In the genomic region with DNA sequence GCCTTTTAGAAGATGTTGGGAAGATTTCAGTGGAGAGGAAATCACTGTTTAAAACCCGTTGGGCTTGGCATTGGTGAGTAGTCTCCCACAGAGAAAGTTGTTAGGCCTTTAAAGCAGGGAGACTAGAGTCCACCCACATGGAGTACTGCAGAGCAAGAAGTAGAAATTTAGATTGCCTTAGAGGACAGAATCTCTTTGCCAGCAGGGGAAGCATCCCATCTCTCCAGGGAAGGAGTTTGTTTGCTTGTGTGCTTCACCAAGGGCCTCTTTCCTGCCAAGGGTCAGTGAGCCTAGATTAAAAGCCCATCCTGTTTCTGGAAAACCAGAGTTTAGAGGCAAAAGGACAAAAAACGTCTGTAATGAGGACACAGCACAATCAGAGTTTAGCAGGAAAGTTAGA, we compare ENCODE assay signal across 20 mouse cellular contexts. TPM values are rescaled to one million over a fixed set of nuclear protein-coding genes. Genes with fewer than 3 reads are reported as not detected.
DNase-seq lines count a peak whose midpoint lies in the region; ATAC-seq and TF ChIP-seq lines count a peak whose summit lies in the region.
"Had no signal": no experiment of that assay in that cellular context is flagged by ENCODE, and none has a peak within 500 bp of the region (broad histone marks: within the 10 kb centered on the region; RNA-seq: fewer than 3 reads in every experiment).

No protein-coding gene starts in this region.

- H3K4me1 ChIP-seq in heart, adult 2 months (ENCODE audit: control insufficient read depth, insufficient read depth, low read length), result peaks cover 4% of the 10 kb centered on the region
- peaks cover 15% of the 10 kb centered on the region for H3K4me1 ChIP-seq in heart, embryonic 12.5 days (replicated peaks)
- H3K4me1 ChIP-seq in kidney, embryonic 15.5 days, result peaks cover 53% of the 10 kb centered on the region
- no peaks in the 10 kb centered on the region for H3K4me1 ChIP-seq in spleen, adult 2 months (ENCODE audit: control insufficient read depth, insufficient read depth, insufficient read length)
- H3K4me1 ChIP-seq in stomach, embryonic 16.5 days (ENCODE audit: control insufficient read depth, insufficient read depth, low read length), result 0 out of 2 replicates have a peak, but pooled peaks cover 3% of the 10 kb centered on the region
- H3K4me1 ChIP-seq in forebrain, embryonic 13.5 days, result no peaks in the 10 kb centered on the region
- H3K4me1 ChIP-seq: liver, embryonic 15.5 days had no signal

- no peaks in the 10 kb centered on the region for H3K36me3 ChIP-seq in heart, adult 2 months (ENCODE audit: control insufficient read depth, insufficient read depth, low read length)
- H3K36me3 ChIP-seq in heart, embryonic 12.5 days, result no peaks in the 10 kb centered on the region
- H3K36me3 ChIP-seq in kidney, embryonic 15.5 days, result no peaks in the 10 kb centered on the region
- H3K36me3 ChIP-seq in spleen, adult 2 months (ENCODE audit: control insufficient read depth, insufficient read depth, low read length), result no peaks in the 10 kb centered on the region
- H3K36me3 ChIP-seq in stomach, embryonic 16.5 days (ENCODE audit: control insufficient read depth, insufficient read depth, low read length), result no peaks in the 10 kb centered on the region
- H3K36me3 ChIP-seq in forebrain, embryonic 13.5 days (ENCODE audit: poor library complexity, severe bottlenecking), result no peaks in the 10 kb centered on the region
- H3K36me3 ChIP-seq: embryonic facial prominence, embryonic 13.5 days; forebrain, embryonic 10.5 days; liver, embryonic 15.5 days had no signal

- H3K4me2 ChIP-seq in heart, embryonic 12.5 days, result no peak overlapping the region
- H3K4me2 ChIP-seq in kidney, embryonic 15.5 days, result no peak overlapping the region
- no peak overlapping the region for H3K4me2 ChIP-seq in stomach, embryonic 16.5 days (ENCODE audit: low read depth, low read length)
- H3K4me2 ChIP-seq in forebrain, embryonic 13.5 days, result no peak overlapping the region
- H3K4me2 ChIP-seq: embryonic facial prominence, embryonic 13.5 days; hindbrain, embryonic 14.5 days; liver, embryonic 15.5 days had no signal

- no peaks in the 10 kb centered on the region for H3K79me2 ChIP-seq in heart, adult 2 months (replicated peaks; ENCODE audit: control insufficient read depth, insufficient read depth, low read length)

- WGBS in heart, adult 2 months, result 37% methylated on average over 2 of the region's 2 CpGs
- WGBS in heart, embryonic 12.5 days, result 16% methylated on average over 2 of the region's 2 CpGs
- 26% methylated on average over 2 of the region's 2 CpGs for WGBS in kidney, embryonic 15.5 days
- 57% methylated on average over 2 of the region's 2 CpGs for WGBS in spleen, adult 2 months
- WGBS in stomach, embryonic 16.5 days, result 38% methylated on average over 2 of the region's 2 CpGs
- WGBS in forebrain, embryonic 13.5 days, result 30% methylated on average over 2 of the region's 2 CpGs

- intact Hi-C loops in heart, adult 2 months (cut with DNase I), result no loop called here

- peak overlapping the region; percentile 45; the same call in 1 of the 2 replicates for H3K27ac ChIP-seq in heart, adult 2 months
- H3K27ac ChIP-seq in heart, embryonic 12.5 days (ENCODE audit: poor library complexity, severe bottlenecking), result no peak overlapping the region
- peak overlapping the region; percentile 66 for H3K27ac ChIP-seq in kidney, embryonic 15.5 days
- peak overlapping the region; percentile 80 for H3K27ac ChIP-seq in spleen, adult 2 months (ENCODE audit: insufficient read depth, low read length)
- peak overlapping the region; percentile 16; the same call in 1 of the 2 replicates for H3K27ac ChIP-seq in stomach, embryonic 16.5 days (ENCODE audit: low read length)
- no peak overlapping the region for H3K27ac ChIP-seq in forebrain, embryonic 13.5 days
- H3K27ac ChIP-seq: embryonic facial prominence, embryonic 13.5 days; forebrain, embryonic 10.5 days; hindbrain, embryonic 14.5 days; liver, embryonic 15.5 days; macrophage had no signal

- DNase-seq in heart, adult 2 months, result no peak
- no peak for DNase-seq in kidney, postnatal 25 days
- DNase-seq in spleen, adult 2 months (ENCODE audit: low read depth in 1 of 2, low spot score in 2 of 2), result no peak
- DNase-seq in spleen, postnatal 14 days (ENCODE audit: low spot score in 2 of 2), result no peak
- DNase-seq: cerebellum, adult 11-12 months; layer of hippocampus, postnatal 36 days; left cerebral cortex, postnatal 4 days; midbrain, embryonic 14.5 days; right cerebral cortex, adult 18-20 months; thymus, adult 18-20 months had no signal

- H3K9me3 ChIP-seq in heart, embryonic 12.5 days (replicated peaks), result no peaks in the 10 kb centered on the region
- H3K9me3 ChIP-seq in kidney, embryonic 15.5 days (replicated peaks), result no peaks in the 10 kb centered on the region
- no peaks in the 10 kb centered on the region for H3K9me3 ChIP-seq in stomach, embryonic 16.5 days (replicated peaks; ENCODE audit: control insufficient read depth, low read length)
- no peaks in the 10 kb centered on the region for H3K9me3 ChIP-seq in forebrain, embryonic 13.5 days (replicated peaks)
- H3K9me3 ChIP-seq: embryonic facial prominence, embryonic 13.5 days; forebrain, embryonic 10.5 days; liver, embryonic 15.5 days had no signal

- ATAC-seq in heart, embryonic 12.5 days (ENCODE audit: insufficient number of reproducible peaks, low FRiP score), result no peak
- ATAC-seq in kidney, embryonic 15.5 days (replicated peaks; ENCODE audit: low FRiP score), result no peak
- ATAC-seq in stomach, embryonic 16.5 days (ENCODE audit: insufficient read depth, low FRiP score), result no peak
- no peak for ATAC-seq in forebrain, embryonic 13.5 days
- ATAC-seq: Patski had no signal

- no peak overlapping the region for H3K9ac ChIP-seq in heart, adult 2 months (ENCODE audit: low read depth, low read length)
- no peak overlapping the region for H3K9ac ChIP-seq in heart, embryonic 12.5 days
- H3K9ac ChIP-seq in kidney, embryonic 15.5 days, result no peak overlapping the region
- no peak overlapping the region for H3K9ac ChIP-seq in stomach, embryonic 16.5 days (ENCODE audit: low read length)
- no peak overlapping the region for H3K9ac ChIP-seq in forebrain, embryonic 13.5 days
- H3K9ac ChIP-seq: embryonic facial prominence, embryonic 13.5 days; hindbrain, embryonic 14.5 days; liver, embryonic 15.5 days had no signal

- no peaks in the 10 kb centered on the region for H3K27me3 ChIP-seq in heart, adult 2 months (ENCODE audit: control insufficient read depth, insufficient read depth, low read length)
- H3K27me3 ChIP-seq in heart, embryonic 12.5 days (replicated peaks), result no peaks in the 10 kb centered on the region
- H3K27me3 ChIP-seq in kidney, embryonic 15.5 days, result no peaks in the 10 kb centered on the region
- no peaks in the 10 kb centered on the region for H3K27me3 ChIP-seq in spleen, adult 2 months (ENCODE audit: control insufficient read depth, insufficient read depth, low read length)
- no peaks in the 10 kb centered on the region for H3K27me3 ChIP-seq in stomach, embryonic 16.5 days (ENCODE audit: control insufficient read depth, insufficient read depth, low read length)
- no peaks in the 10 kb centered on the region for H3K27me3 ChIP-seq in forebrain, embryonic 13.5 days
- H3K27me3 ChIP-seq: embryonic facial prominence, embryonic 13.5 days; Patski had no signal

- TF ChIP-seq CTCF in heart, adult 2 months (IDR thresholded peaks at IDR 0.05), result no peak
- TF ChIP-seq CTCF in spleen, adult 2 months (IDR thresholded peaks at IDR 0.05; ENCODE audit: extremely low read depth, insufficient read depth, insufficient read length, insufficient replicate concordance), result no peak

- no peak for TF ChIP-seq POLR2A in heart, adult 2 months (IDR thresholded peaks at IDR 0.05; ENCODE audit: insufficient read depth, low read depth, low read length)
- TF ChIP-seq POLR2A in spleen, adult 2 months (IDR thresholded peaks at IDR 0.05; ENCODE audit: low read depth, low read length), result no peak

- no peak for TF ChIP-seq EP300 in heart, adult 2 months (IDR thresholded peaks at IDR 0.05; ENCODE audit: insufficient read depth, low read depth, low read length)

- no peak overlapping the region for H3K4me3 ChIP-seq in heart, adult 2 months
- H3K4me3 ChIP-seq in heart, embryonic 12.5 days, result no peak overlapping the region
- H3K4me3 ChIP-seq in kidney, embryonic 15.5 days (replicated peaks), result no peak overlapping the region
- H3K4me3 ChIP-seq in spleen, adult 2 months (ENCODE audit: extremely low read depth, insufficient read depth, insufficient read length), result no peak overlapping the region
- H3K4me3 ChIP-seq in stomach, embryonic 16.5 days (replicated peaks; ENCODE audit: low read length), result no peak overlapping the region
- H3K4me3 ChIP-seq in forebrain, embryonic 13.5 days, result no peak overlapping the region
- H3K4me3 ChIP-seq: embryonic facial prominence, embryonic 13.5 days; forebrain, embryonic 10.5 days; liver, embryonic 15.5 days had no signal

RNA-seq across cellular contexts. Expression of a gene that starts 39.4 kb away (rescaled TPM):
- 100 to 1,000 TPM in 1 of 2 experiments, 10 to 100 TPM in 1; 99.0 to 115 TPM for total RNA-seq in heart, adult 2 months (2021)
- 393 and 411 TPM in 2 replicates for polyA plus RNA-seq in heart, adult 2 months (2012; rRNA removed)
- 365 and 374 TPM in 2 replicates for polyA plus RNA-seq in heart, embryonic 12.5 days (2016; fragmentation: Nextera tagmentation; extraction: Ambion mirVana)
- 427 and 441 TPM in 2 replicates for polyA plus RNA-seq in kidney, embryonic 15.5 days (2015; fragmentation: Nextera tagmentation; extraction: Ambion mirVana)
- 309 and 372 TPM in 2 replicates for polyA plus RNA-seq in spleen, adult 2 months (2012; rRNA removed)
- polyA plus RNA-seq in stomach, embryonic 16.5 days (2015; fragmentation: Nextera tagmentation; extraction: Ambion mirVana), result 391 and 448 TPM in 2 replicates
- polyA plus RNA-seq in forebrain, embryonic 13.5 days (2015; fragmentation: Nextera tagmentation; extraction: Ambion mirVana), result 281 and 283 TPM in 2 replicates

RNA-seq across cellular contexts. Expression of a gene that starts 39.5 kb away (rescaled TPM):
- total RNA-seq in heart, adult 2 months (2021), result 10 to 100 TPM; 39.2 to 41.8 TPM
- polyA plus RNA-seq in heart, adult 2 months (2012; rRNA removed), result 50.2 and 56.8 TPM in 2 replicates
- 87.6 and 90.2 TPM in 2 replicates for polyA plus RNA-seq in heart, embryonic 12.5 days (2016; fragmentation: Nextera tagmentation; extraction: Ambion mirVana)
- polyA plus RNA-seq in kidney, embryonic 15.5 days (2015; fragmentation: Nextera tagmentation; extraction: Ambion mirVana), result 61.3 and 67.6 TPM in 2 replicates
- 17.9 and 23.4 TPM in 2 replicates for polyA plus RNA-seq in spleen, adult 2 months (2012; rRNA removed)
- 51.7 and 57.0 TPM in 2 replicates for polyA plus RNA-seq in stomach, embryonic 16.5 days (2015; fragmentation: Nextera tagmentation; extraction: Ambion mirVana)
- 46.1 and 51.3 TPM in 2 replicates for polyA plus RNA-seq in forebrain, embryonic 13.5 days (2015; fragmentation: Nextera tagmentation; extraction: Ambion mirVana)

Comparison
In these comparisons a context has a peak if more than half of its experiments do, and no peak if none do; other contexts are left out.
1. H3K27ac ChIP-seq: peak in heart, adult 2 months (single experiment), kidney, embryonic 15.5 days (single experiment), spleen, adult 2 months (single experiment) and stomach, embryonic 16.5 days (single experiment); none in heart, embryonic 12.5 days (single experiment) and forebrain, embryonic 13.5 days (single experiment).